Comparison of ENCODE assay signal across 30 mouse cellular contexts in the genomic region with DNA sequence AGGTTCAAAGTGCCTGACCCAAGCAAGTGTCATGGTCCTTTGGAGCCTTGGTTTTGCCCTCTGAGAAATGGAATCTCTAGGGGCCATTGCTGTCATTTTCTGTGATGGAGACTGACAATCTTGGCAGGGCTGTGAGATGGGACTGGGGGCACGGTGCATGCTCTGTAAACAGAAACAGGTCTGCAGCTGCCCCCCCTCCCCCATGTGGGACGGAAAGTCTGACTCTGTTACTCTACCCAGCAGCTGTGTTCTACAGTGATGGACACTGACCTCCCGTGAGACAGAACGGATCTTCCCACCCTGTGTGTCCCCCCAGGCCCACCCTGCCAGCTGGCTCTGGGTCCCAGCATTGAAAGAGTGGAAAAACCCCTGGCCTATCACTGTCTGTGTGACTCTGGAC. TPM values are rescaled to one million over a fixed set of nuclear protein-coding genes. Genes with fewer than 3 reads are reported as not detected.
A peak's percentile ranks its signal among the peaks of the same experiment; 100 is the strongest.
DNase-seq lines count a peak whose midpoint lies in the region; ATAC-seq and TF ChIP-seq lines count a peak whose summit lies in the region.
"Had no signal": no experiment of that assay in that cellular context is flagged by ENCODE, and none has a peak within 500 bp of the region (broad histone marks: within the 10 kb centered on the region; RNA-seq: fewer than 3 reads in every experiment).

No protein-coding gene starts in this region.

- no peak for TF ChIP-seq CTCF in spleen, adult 2 months (IDR thresholded peaks at IDR 0.05; ENCODE audit: extremely low read depth, insufficient read depth, insufficient read length, insufficient replicate concordance)

- H3K4me2 ChIP-seq in limb, embryonic 13.5 days (replicated peaks): no peak overlapping the region
- H3K4me2 ChIP-seq: embryonic facial prominence, embryonic 12.5 days; forebrain, embryonic 12.5 days; forebrain, embryonic 15.5 days; heart, embryonic 13.5 days; hindbrain, embryonic 14.5 days had no signal

- H3K4me1 ChIP-seq in limb, embryonic 13.5 days: peaks cover 20% of the 10 kb centered on the region
- peaks cover 32% of the 10 kb centered on the region for H3K4me1 ChIP-seq in limb, embryonic 10.5 days
- H3K4me1 ChIP-seq in spleen, adult 2 months (ENCODE audit: control insufficient read depth, insufficient read depth, insufficient read length): peaks cover 66% of the 10 kb centered on the region; the same call in 1 of the 2 replicates

- no peak overlapping the region for H3K27ac ChIP-seq in limb, embryonic 13.5 days
- H3K27ac ChIP-seq in limb, embryonic 10.5 days: no peak overlapping the region
- peak overlapping the region; percentile 82 for H3K27ac ChIP-seq in spleen, adult 2 months (ENCODE audit: insufficient read depth, low read length)
- H3K27ac ChIP-seq: embryonic facial prominence, embryonic 12.5 days; forebrain, embryonic 12.5 days; forebrain, embryonic 15.5 days; heart, adult 2 months; heart, embryonic 10.5 days; heart, embryonic 13.5 days; hindbrain, embryonic 14.5 days; hindbrain, postnatal 0 days had no signal

- 61% methylated on average over 4 of the region's 4 CpGs for WGBS in limb, embryonic 13.5 days
- WGBS in limb, embryonic 10.5 days: 69% methylated on average over 4 of the region's 4 CpGs
- 28% methylated on average over 4 of the region's 4 CpGs for WGBS in spleen, adult 2 months

- H3K27me3 ChIP-seq in limb, embryonic 13.5 days: peaks cover 60% of the 10 kb centered on the region
- peaks cover 73% of the 10 kb centered on the region for H3K27me3 ChIP-seq in limb, embryonic 10.5 days (ENCODE audit: low read depth, poor library complexity, severe bottlenecking)
- no peaks in the 10 kb centered on the region for H3K27me3 ChIP-seq in spleen, adult 2 months (ENCODE audit: control insufficient read depth, insufficient read depth, low read length)

- DNase-seq in cerebellum, adult 11-12 months: peak; percentile 19
- no peak for DNase-seq in cerebellum, postnatal 25 days
- no peak for DNase-seq in limb, embryonic 10.5 days (ENCODE audit: low spot score)
- no peak for DNase-seq in spleen, adult 2 months (ENCODE audit: low read depth in 1 of 2, low spot score in 2 of 2)
- DNase-seq in spleen, adult 12 weeks (ENCODE audit: low spot score): no peak
- DNase-seq in frontal cortex, postnatal 25 days (ENCODE audit: low spot score in 2 of 2): no peak
- DNase-seq in testis, postnatal 10 days (ENCODE audit: low spot score): no peak
- DNase-seq: adrenal gland, postnatal 10 days; adrenal gland, postnatal 36 days; cerebellum, adult 11 months; cerebellum, adult 8-10 months; cerebellum, postnatal 10 days; gastrocnemius, postnatal 10 days; gastrocnemius, postnatal 36 days; heart, adult 2 months; heart, postnatal 14 days; heart, postnatal 4 days had no signal

- peak; percentile 24; the same call in 1 of the 2 replicates for ATAC-seq in limb, embryonic 13.5 days (ENCODE audit: low FRiP score, low read depth)
- ATAC-seq: forebrain, embryonic 15.5 days; hindbrain, postnatal 0 days; Patski had no signal

- no peak for TF ChIP-seq POLR2A in spleen, adult 2 months (IDR thresholded peaks at IDR 0.05; ENCODE audit: low read depth, low read length)

- H3K4me3 ChIP-seq in limb, embryonic 13.5 days: no peak overlapping the region
- no peak overlapping the region for H3K4me3 ChIP-seq in limb, embryonic 10.5 days
- no peak overlapping the region for H3K4me3 ChIP-seq in spleen, adult 2 months (ENCODE audit: extremely low read depth, insufficient read depth, insufficient read length)
- H3K4me3 ChIP-seq: embryonic facial prominence, embryonic 12.5 days; erythroblast, embryonic 14.5 days; forebrain, embryonic 12.5 days; forebrain, embryonic 15.5 days; heart, adult 2 months; heart, embryonic 10.5 days; heart, embryonic 13.5 days had no signal

- H3K9ac ChIP-seq in limb, embryonic 13.5 days: no peak overlapping the region
- H3K9ac ChIP-seq: embryonic facial prominence, embryonic 12.5 days; forebrain, embryonic 12.5 days; forebrain, embryonic 15.5 days; heart, embryonic 13.5 days; hindbrain, embryonic 14.5 days had no signal

- no peaks in the 10 kb centered on the region for H3K9me3 ChIP-seq in limb, embryonic 13.5 days
- no peaks in the 10 kb centered on the region for H3K9me3 ChIP-seq in limb, embryonic 10.5 days (replicated peaks)
- H3K9me3 ChIP-seq: embryonic facial prominence, embryonic 12.5 days; forebrain, embryonic 12.5 days; forebrain, embryonic 15.5 days; heart, embryonic 10.5 days; heart, embryonic 13.5 days had no signal

- H3K36me3 ChIP-seq in limb, embryonic 13.5 days: peaks cover 3% of the 10 kb centered on the region; the same call in 1 of the 2 replicates
- no peaks in the 10 kb centered on the region for H3K36me3 ChIP-seq in limb, embryonic 10.5 days
- H3K36me3 ChIP-seq in spleen, adult 2 months (ENCODE audit: control insufficient read depth, insufficient read depth, low read length): peaks cover 5% of the 10 kb centered on the region; the same call in 1 of the 2 replicates
- H3K36me3 ChIP-seq: G1E; heart, embryonic 10.5 days; heart, embryonic 13.5 days had no signal

RNA-seq across cellular contexts. Expression of gene Dtx1, which starts 21.3 kb away (rescaled TPM):
- 5.1 and 5.6 TPM in 2 replicates for polyA plus RNA-seq in limb, embryonic 13.5 days (2015; fragmentation: Nextera tagmentation; extraction: Ambion mirVana)
- 0.84 and 1.7 TPM in 2 replicates for polyA plus RNA-seq in limb, embryonic 10.5 days (2016; fragmentation: Nextera tagmentation; extraction: Ambion mirVana)
- polyA plus RNA-seq in spleen, adult 2 months (2012; rRNA removed): 264 and 351 TPM in 2 replicates
- polyA plus RNA-seq: erythroblast, embryonic 14.5 days had no signal

RNA-seq across cellular contexts. Expression of gene Rasal1, which starts 41.8 kb away (rescaled TPM):
- 0.70 and 0.78 TPM in 2 replicates for polyA plus RNA-seq in limb, embryonic 13.5 days (2015; fragmentation: Nextera tagmentation; extraction: Ambion mirVana)
- 0.13 and 0.36 TPM in 2 replicates for polyA plus RNA-seq in limb, embryonic 10.5 days (2016; fragmentation: Nextera tagmentation; extraction: Ambion mirVana)
- 14.9 and 18.9 TPM in 2 replicates for polyA plus RNA-seq in spleen, adult 2 months (2012; rRNA removed)
- polyA plus RNA-seq: hindbrain, embryonic 11.5 days had no signal

RNA-seq across cellular contexts. Expression of gene Cfap73, which starts 56.4 kb away (rescaled TPM):
- not detected in 2 replicates for polyA plus RNA-seq in limb, embryonic 13.5 days (2015; fragmentation: Nextera tagmentation; extraction: Ambion mirVana)
- not detected in 2 replicates for polyA plus RNA-seq in limb, embryonic 10.5 days (2016; fragmentation: Nextera tagmentation; extraction: Ambion mirVana)
- not detected in 2 replicates for polyA plus RNA-seq in spleen, adult 2 months (2012; rRNA removed)
- polyA plus RNA-seq: embryonic facial prominence, embryonic 12.5 days; erythroblast, embryonic 14.5 days; G1E; heart, embryonic 13.5 days; heart, embryonic 16.5 days had no signal

RNA-seq across cellular contexts. Expression of gene Oas2, which starts 59.2 kb away (rescaled TPM):
- polyA plus RNA-seq in limb, embryonic 13.5 days (2015; fragmentation: Nextera tagmentation; extraction: Ambion mirVana): 0.22 TPM in 2 replicates
- not detected in 2 replicates for polyA plus RNA-seq in limb, embryonic 10.5 days (2016; fragmentation: Nextera tagmentation; extraction: Ambion mirVana)
- 7.2 and 9.0 TPM in 2 replicates for polyA plus RNA-seq in spleen, adult 2 months (2012; rRNA removed)
- polyA plus RNA-seq: erythroblast, embryonic 14.5 days; heart, embryonic 10.5 days; hindbrain, embryonic 11.5 days; Patski had no signal

Comparison
In these comparisons a context has a peak if more than half of its experiments do, and no peak if none do; other contexts are left out.
1. RNA of gene Dtx1, which starts 21.3 kb away (polyA plus RNA-seq): 264 to 351 TPM in spleen, adult 2 months; 5.1 to 5.6 TPM in limb, embryonic 13.5 days and 0.84 to 1.7 TPM in limb, embryonic 10.5 days; every median in the first group is over 10 times any median in the second.